7 mouse cellular contexts compared by ENCODE assay signal in genomic region chr8:71823655-71824622, GRCm38 (mm10). TPM values are rescaled to one million over a fixed set of nuclear protein-coding genes. Genes with fewer than 3 reads are reported as not detected.
DNase-seq lines count a peak whose midpoint lies in the region; ATAC-seq lines count a peak whose summit lies in the region.
"Not testable (repeated sequence)": the region's sequence is repeated elsewhere in the genome, so short reads cannot be mapped to it uniquely, and the experiment has no call there.

No protein-coding gene starts in this region.

- H3K4me3 ChIP-seq in heart, embryonic 11.5 days (ENCODE audit: low read depth, low read length); hindbrain, embryonic 13.5 days; kidney, embryonic 14.5 days (ENCODE audit: low read length); liver, embryonic 11.5 days (ENCODE audit: low read depth, low read length); midbrain, embryonic 11.5 days (ENCODE audit: low read depth, low read length); neural tube, embryonic 13.5 days: not testable (repeated sequence)

- not testable (repeated sequence) for H3K27ac ChIP-seq in heart, embryonic 11.5 days (ENCODE audit: low read depth, low read length); hindbrain, embryonic 13.5 days; kidney, embryonic 14.5 days (ENCODE audit: low read depth, low read length); liver, embryonic 11.5 days (ENCODE audit: low read depth, low read length); midbrain, embryonic 11.5 days (ENCODE audit: low read depth, low read length); neural tube, embryonic 13.5 days (replicated peaks)

- H3K27me3 ChIP-seq in heart, embryonic 11.5 days (ENCODE audit: control insufficient read depth, insufficient read depth, low read length); hindbrain, embryonic 13.5 days; kidney, embryonic 14.5 days (ENCODE audit: control insufficient read depth, insufficient read depth, low read length); liver, embryonic 11.5 days (replicated peaks; ENCODE audit: control insufficient read depth, insufficient read depth, low read length); midbrain, embryonic 11.5 days (ENCODE audit: control insufficient read depth, insufficient read depth, low read length); neural tube, embryonic 13.5 days: not testable (repeated sequence)

- not testable (repeated sequence) for H3K9me3 ChIP-seq in heart, embryonic 11.5 days (replicated peaks; ENCODE audit: control insufficient read depth, low read length); hindbrain, embryonic 13.5 days; kidney, embryonic 14.5 days (ENCODE audit: control insufficient read depth, low read length); liver, embryonic 11.5 days (ENCODE audit: control insufficient read depth, low read length); midbrain, embryonic 11.5 days (ENCODE audit: control insufficient read depth, low read length); neural tube, embryonic 13.5 days

- DNase-seq in liver, embryonic 11.5 days (ENCODE audit: low spot score): not testable (repeated sequence)
- DNase-seq in midbrain, embryonic 11.5 days (ENCODE audit: low spot score, missing footprints): peak; percentile 39

- 0 out of 2 replicates have a peak, but pooled peaks have one; percentile 30 for ATAC-seq in erythroblast, adult 5-6 weeks (replicated peaks; ENCODE audit: low FRiP score, poor library complexity, severe bottlenecking)
- ATAC-seq in heart, embryonic 11.5 days (replicated peaks; ENCODE audit: insufficient number of reproducible peaks, low FRiP score, low TSS enrichment): peak; percentile 66
- peak; percentile 76 for ATAC-seq in hindbrain, embryonic 13.5 days (ENCODE audit: low FRiP score)
- peak; percentile 80 for ATAC-seq in kidney, embryonic 14.5 days (ENCODE audit: low FRiP score, low TSS enrichment)
- peak; percentile 68 for ATAC-seq in liver, embryonic 11.5 days (replicated peaks; ENCODE audit: low FRiP score)
- peak; percentile 62 for ATAC-seq in midbrain, embryonic 11.5 days (ENCODE audit: low FRiP score)
- peak; percentile 56 for ATAC-seq in neural tube, embryonic 13.5 days (ENCODE audit: low read depth)

- not testable (repeated sequence) for H3K36me3 ChIP-seq in heart, embryonic 11.5 days (ENCODE audit: control insufficient read depth, insufficient read depth, low read length); hindbrain, embryonic 13.5 days; kidney, embryonic 14.5 days (ENCODE audit: control insufficient read depth, insufficient read depth, low read length); liver, embryonic 11.5 days (ENCODE audit: control insufficient read depth, insufficient read depth, low read length); midbrain, embryonic 11.5 days (ENCODE audit: control insufficient read depth, insufficient read depth, low read length); neural tube, embryonic 13.5 days

- 67% methylated on average over 3 of the region's 3 CpGs for WGBS in heart, embryonic 11.5 days (ENCODE audit: insufficient replicate concordance)
- WGBS in hindbrain, embryonic 13.5 days: 73% methylated on average over 3 of the region's 3 CpGs
- 75% methylated on average over 3 of the region's 3 CpGs for WGBS in kidney, embryonic 14.5 days
- 60% methylated on average over 3 of the region's 3 CpGs for WGBS in liver, embryonic 11.5 days
- 66% methylated on average over 3 of the region's 3 CpGs for WGBS in midbrain, embryonic 11.5 days
- 71% methylated on average over 3 of the region's 3 CpGs for WGBS in neural tube, embryonic 13.5 days

- H3K4me2 ChIP-seq in heart, embryonic 11.5 days; hindbrain, embryonic 13.5 days; kidney, embryonic 14.5 days (replicated peaks; ENCODE audit: low read depth, low read length); liver, embryonic 11.5 days; midbrain, embryonic 11.5 days; neural tube, embryonic 13.5 days: not testable (repeated sequence)

- H3K9ac ChIP-seq in heart, embryonic 11.5 days (ENCODE audit: low read depth, low read length); hindbrain, embryonic 13.5 days; kidney, embryonic 14.5 days (ENCODE audit: low read depth, low read length); liver, embryonic 11.5 days (ENCODE audit: low read depth, low read length); midbrain, embryonic 11.5 days (ENCODE audit: low read length); neural tube, embryonic 13.5 days: not testable (repeated sequence)

- H3K4me1 ChIP-seq in heart, embryonic 11.5 days (ENCODE audit: control insufficient read depth, insufficient read depth, low read length); hindbrain, embryonic 13.5 days (replicated peaks); kidney, embryonic 14.5 days (ENCODE audit: control insufficient read depth, insufficient read depth, low read length); liver, embryonic 11.5 days (replicated peaks; ENCODE audit: control insufficient read depth, insufficient read depth, low read length); midbrain, embryonic 11.5 days (ENCODE audit: control insufficient read depth, insufficient read depth, low read length); neural tube, embryonic 13.5 days (replicated peaks): not testable (repeated sequence)

RNA-seq across cellular contexts. Expression of gene Zfp709, which starts 57.9 kb away (rescaled TPM):
- 1.3 and 2.9 TPM in 2 replicates for total RNA-seq in erythroblast, adult 5-6 weeks (2015; ENCODE audit: low replicate concordance)
- total RNA-seq in erythroblast, adult 5-6 weeks (2017; ENCODE audit: low replicate concordance): 1.3 and 2.5 TPM in 2 replicates
- 5.6 and 5.9 TPM in 2 replicates for polyA plus RNA-seq in heart, embryonic 11.5 days (2014; fragmentation: Nextera tagmentation; extraction: Ambion mirVana)
- polyA plus RNA-seq in hindbrain, embryonic 13.5 days (2015; fragmentation: Nextera tagmentation; extraction: Ambion mirVana): 8.2 and 8.7 TPM in 2 replicates
- polyA plus RNA-seq in kidney, embryonic 14.5 days (2014; fragmentation: Nextera tagmentation; extraction: Ambion mirVana): 6.9 and 7.7 TPM in 2 replicates
- polyA plus RNA-seq in liver, embryonic 11.5 days (2014; fragmentation: Nextera tagmentation; extraction: Ambion mirVana): 3.9 and 4.2 TPM in 2 replicates
- polyA plus RNA-seq in midbrain, embryonic 11.5 days (2014; fragmentation: Nextera tagmentation; extraction: Ambion mirVana): 7.4 and 9.1 TPM in 2 replicates
- 5.9 and 7.0 TPM in 2 replicates for polyA plus RNA-seq in neural tube, embryonic 13.5 days (2015; fragmentation: Nextera tagmentation; extraction: Ambion mirVana)

Comparison
In these comparisons a context has a peak if more than half of its experiments do, and no peak if none do; other contexts are left out.
1. ATAC-seq: peak in every context shown above with its lines; median percentile 80 in kidney, embryonic 14.5 days; 76 in hindbrain, embryonic 13.5 days; 68 in liver, embryonic 11.5 days; 66 in heart, embryonic 11.5 days; 62 in midbrain, embryonic 11.5 days; 56 in neural tube, embryonic 13.5 days; 30 in erythroblast, adult 5-6 weeks.